Mouse (Mus musculus) ES-Bruce4 (cell line): Measurements from ENCODE around the gene Ndufb2. TPM values are rescaled to one million over a fixed set of nuclear protein-coding genes. Genes with fewer than 3 reads are reported as not detected.
A peak's percentile ranks its signal among the peaks of the same experiment; 100 is the strongest.

Source experiments
- H3K27ac ChIP-seq: 2 replicates; pipeline ENCODE4 v1.5.1; 2012; ENCODE audit warnings: low read length, inconsistent platforms; ENCODE audit not compliant: insufficient read depth
- H3K27me3 ChIP-seq: 2 replicates; pipeline ENCODE4 v1.6.1; 2012; ENCODE audit warnings: mild to moderate bottlenecking, low read length, inconsistent platforms; ENCODE audit not compliant: control insufficient read depth, poor library complexity, insufficient read depth, severe bottlenecking
- H3K36me3 ChIP-seq: 2 replicates; pipeline ENCODE4 v1.6.1; 2012; ENCODE audit warnings: inconsistent platforms, mild to moderate bottlenecking, low read length, moderate library complexity; ENCODE audit not compliant: control insufficient read depth, poor library complexity, insufficient read depth, severe bottlenecking
- H3K4me1 ChIP-seq: one replicate; pipeline ENCODE4 v1.8.1; 2011; ENCODE audit warnings: low read length; ENCODE audit not compliant: control insufficient read depth, insufficient read depth
- H3K4me3 ChIP-seq: 2 replicates; pipeline ENCODE4 v1.5.1; 2011; ENCODE audit warnings: low read depth, mild to moderate bottlenecking, low read length
- H3K9ac ChIP-seq: 2 replicates; pipeline ENCODE4 v1.6.1; 2012; ENCODE audit warnings: low read depth, mild to moderate bottlenecking, inconsistent platforms; ENCODE audit not compliant: poor library complexity, severe bottlenecking
- H3K9me3 ChIP-seq: replicated peaks from 2 replicates; pipeline ENCODE4 v1.6.1; 2012; ENCODE audit warnings: mild to moderate bottlenecking, low read length, inconsistent platforms; ENCODE audit not compliant: control insufficient read depth, poor library complexity, insufficient read depth, severe bottlenecking
- CTCF ChIP-seq: IDR thresholded peaks from one replicate; pipeline ENCODE4 v1.8.1; 2011; ENCODE audit warnings: low read depth, low read length
- EP300 ChIP-seq: IDR thresholded peaks from 2 replicates; pipeline ENCODE4 v1.6.1; 2011; ENCODE audit warnings: low read depth, low read length; ENCODE audit not compliant: insufficient read depth
- POLR2A ChIP-seq: IDR thresholded peaks from one replicate; pipeline ENCODE4 v1.8.1; 2011; ENCODE audit warnings: low read length; ENCODE audit not compliant: insufficient read depth
- polyA plus RNA-seq: library from polyadenylated mRNA; stranded (reverse); fragments of >200 nt; gene quantifications from 2 replicates; pipeline ENCODE4 v1.2.4, GENCODE M21; 2011; ENCODE audit warnings: low read depth; ENCODE audit not compliant: missing spikeins, insufficient read depth, insufficient read length

The Ndufb2 gene
- polyA plus RNA-seq, 1 experiment, result 103 TPM

DNA sequence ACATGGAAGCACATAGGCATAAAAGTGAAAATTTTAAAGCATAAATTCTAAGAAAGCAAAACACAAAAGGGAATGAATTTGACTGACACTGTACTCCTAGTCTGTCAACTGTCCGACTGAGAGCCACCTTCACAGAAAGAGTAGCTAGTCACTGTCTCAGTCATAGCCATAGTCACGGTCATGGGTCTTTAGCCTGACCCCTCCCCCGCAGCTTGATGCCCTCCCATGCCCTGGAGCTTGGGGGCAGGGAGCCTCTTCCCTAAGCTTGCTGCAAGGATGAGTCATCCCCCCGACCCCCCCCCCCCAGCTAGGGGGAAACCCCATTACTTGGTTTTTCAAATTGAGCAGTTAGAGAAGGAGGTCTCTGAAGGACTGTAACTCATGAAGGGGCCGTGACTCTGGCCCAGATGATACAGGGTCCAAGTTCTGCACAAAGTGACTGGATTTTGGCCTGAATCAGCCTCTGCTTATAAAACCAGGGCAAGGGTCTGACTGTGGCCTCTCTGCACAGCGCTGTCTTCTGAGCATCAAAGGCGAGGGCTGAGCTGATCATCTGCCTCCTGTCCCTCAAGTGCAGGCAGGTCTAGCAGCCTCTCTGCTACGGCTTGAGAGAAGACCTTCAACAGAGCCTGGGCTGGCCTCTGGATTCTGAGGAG lies 40.3 kb upstream of the Ndufb2 start:
- peaks cover 8% of the 10 kb centered on the region for H3K4me1 ChIP-seq
- H3K27me3 ChIP-seq, result no peaks in the 10 kb centered on the region
- no peak overlapping the region for H3K27ac ChIP-seq
- no peak overlapping the region for H3K9ac ChIP-seq
- H3K9me3 ChIP-seq, result no peaks in the 10 kb centered on the region
- no peak for TF ChIP-seq POLR2A
- TF ChIP-seq CTCF, result no peak
- TF ChIP-seq EP300, result 0 out of 2 replicates have a peak, but pooled peaks have one; percentile 7
- no peak overlapping the region for H3K4me3 ChIP-seq
- H3K36me3 ChIP-seq, result no peaks in the 10 kb centered on the region

DNA sequence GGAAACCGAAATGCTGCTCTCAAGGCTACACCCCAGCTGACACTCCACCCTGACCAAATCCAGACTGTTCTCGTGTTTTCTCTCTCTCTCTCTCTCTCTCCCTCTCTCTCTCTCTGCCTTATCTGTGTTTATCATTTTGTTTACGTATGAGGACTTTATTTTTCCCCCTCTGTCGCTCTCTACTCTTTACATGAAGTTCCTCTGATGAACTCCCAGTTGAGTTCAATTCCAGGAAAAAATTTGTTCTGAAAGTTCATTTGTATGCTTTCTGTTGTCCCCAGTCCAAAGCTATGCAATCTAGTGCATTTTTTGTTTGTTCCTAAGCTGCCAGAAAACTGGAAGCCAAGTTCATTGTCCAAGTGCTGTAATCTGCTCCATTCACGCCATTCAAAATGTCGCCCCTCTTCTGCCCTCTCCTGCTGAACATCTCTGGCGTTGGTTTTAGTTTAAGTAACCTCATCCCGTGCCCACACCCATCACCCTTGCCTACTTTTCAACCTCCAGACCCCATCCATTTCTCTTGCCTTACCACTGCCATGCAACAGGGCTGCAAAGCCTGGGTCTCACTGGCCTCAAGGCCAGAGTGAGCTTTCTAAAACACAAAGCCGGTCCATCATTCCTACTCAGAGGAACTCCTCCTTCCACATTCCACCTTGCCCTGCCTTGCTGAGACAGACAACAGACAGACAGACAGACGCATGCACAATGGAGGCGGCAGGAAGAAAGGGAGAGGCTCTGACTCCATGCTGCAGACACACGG lies 37.3 kb upstream of the Ndufb2 start:
- Histone ChIP-seq H3K27me3 (no peaks in the 10 kb centered on the region), H3K27ac (no peak overlapping the region), H3K4me1 (peaks cover 8% of the 10 kb centered on the region), H3K4me3 (no peak overlapping the region), H3K9ac (no peak overlapping the region), H3K36me3 (no peaks in the 10 kb centered on the region), H3K9me3 (no peaks in the 10 kb centered on the region)
- TF ChIP-seq POLR2A, result no peak
- TF ChIP-seq CTCF, result no peak
- TF ChIP-seq EP300, result no peak

DNA sequence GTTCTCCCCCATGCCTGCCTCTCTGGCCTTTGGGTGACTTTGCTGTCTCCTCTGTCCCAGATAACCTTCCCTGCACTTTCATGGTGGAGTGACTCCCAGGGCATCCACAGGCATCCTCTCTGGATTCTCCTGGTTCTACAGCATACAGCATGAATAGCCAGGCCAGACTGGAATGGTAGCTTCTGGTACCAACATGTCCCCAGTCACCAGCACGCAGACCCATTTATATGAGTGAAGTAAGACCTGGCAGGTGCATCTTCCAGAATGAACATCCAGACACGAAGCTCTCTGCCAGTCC lies 36.8 kb upstream of the Ndufb2 start:
- TF ChIP-seq EP300, result 0 out of 2 replicates have a peak, but pooled peaks have one; percentile 13
- TF ChIP-seq CTCF, result no peak
- no peak overlapping the region for H3K9ac ChIP-seq
- H3K4me3 ChIP-seq, result no peak overlapping the region
- H3K27ac ChIP-seq, result no peak overlapping the region
- peaks cover 8% of the 10 kb centered on the region for H3K4me1 ChIP-seq
- no peaks in the 10 kb centered on the region for H3K9me3 ChIP-seq
- H3K36me3 ChIP-seq, result no peaks in the 10 kb centered on the region
- H3K27me3 ChIP-seq, result no peaks in the 10 kb centered on the region

DNA sequence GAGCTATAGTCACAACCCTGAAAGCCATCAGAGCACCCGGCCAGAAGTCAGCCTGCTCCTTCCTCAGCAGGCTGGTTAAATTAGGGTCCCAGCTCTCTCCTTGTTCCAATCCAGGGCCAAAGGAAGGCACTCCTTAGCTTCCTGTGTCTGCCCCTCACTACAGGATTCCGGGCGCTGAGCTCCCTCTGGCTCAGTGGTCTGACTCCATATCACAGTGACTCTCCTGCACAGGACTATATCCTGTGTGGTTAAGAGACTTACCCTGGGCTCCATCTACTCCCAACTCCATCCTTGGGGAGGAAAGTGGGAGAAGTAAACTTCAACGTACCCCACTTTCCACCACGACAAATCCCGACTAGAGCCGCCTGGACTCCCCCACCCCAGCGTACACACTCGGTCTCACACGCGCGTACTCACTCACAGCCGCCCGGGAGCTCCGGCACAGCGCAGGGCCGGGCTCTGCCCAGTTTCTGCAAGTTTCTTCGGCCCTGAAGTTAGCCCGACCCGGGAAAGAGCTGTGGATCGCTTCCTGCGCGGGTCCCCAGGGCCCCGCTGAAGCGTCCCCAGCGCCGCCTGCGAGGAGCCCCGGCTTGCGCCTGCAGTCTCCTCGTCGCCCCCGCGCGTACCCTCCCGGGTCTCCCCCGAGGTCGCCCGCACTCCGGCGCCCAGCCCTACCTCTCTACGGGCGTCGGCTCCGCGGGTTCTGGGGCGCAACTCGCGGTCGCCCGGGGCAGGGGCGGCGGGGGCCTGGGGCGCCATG lies 35.3 kb upstream of the Ndufb2 start:
- TF ChIP-seq POLR2A (no peak), EP300 (no peak)
- H3K4me3 ChIP-seq, result peak overlapping the region; percentile 65
- peak overlapping the region; percentile 96 for H3K9ac ChIP-seq
- H3K27me3 ChIP-seq, result no peaks in the 10 kb centered on the region
- no peaks in the 10 kb centered on the region for H3K9me3 ChIP-seq
- no peak overlapping the region for H3K27ac ChIP-seq
- H3K4me1 ChIP-seq, result peaks cover 6% of the 10 kb centered on the region
- H3K36me3 ChIP-seq, result no peaks in the 10 kb centered on the region

DNA sequence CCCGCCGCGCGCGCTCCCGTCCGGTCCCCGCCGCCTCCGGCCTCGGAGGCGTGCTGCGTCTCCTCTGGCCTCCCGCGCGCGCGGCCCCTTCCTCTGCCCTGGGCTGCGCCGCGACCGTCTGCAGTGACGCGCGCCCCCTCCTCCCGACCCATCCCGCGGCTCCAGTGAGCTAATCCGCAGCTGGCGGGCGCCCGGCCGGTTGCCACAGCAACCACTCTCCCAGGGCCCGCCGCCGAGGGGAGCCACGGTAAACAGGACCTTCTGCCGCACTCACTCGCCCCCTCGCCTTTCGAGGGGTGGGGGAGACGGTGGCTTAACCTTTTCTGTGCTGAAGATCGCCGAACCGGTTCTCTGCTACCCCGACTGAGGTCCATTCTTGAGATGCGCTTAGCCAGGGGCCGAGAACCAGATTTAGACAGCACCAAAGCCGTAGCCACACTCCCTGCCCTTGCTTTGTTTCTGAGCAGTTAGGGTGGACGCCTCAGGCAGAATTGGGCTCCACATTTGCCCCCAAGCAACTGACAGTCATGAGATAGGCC lies 34.6 kb upstream of the Ndufb2 start, which contains the start of gene Dennd2a:
Gene Dennd2a, minus strand, starts transcription at position 145 of the 539 bp plus-strand sequence.
- Histone ChIP-seq H3K36me3 (no peaks in the 10 kb centered on the region), H3K4me3 (peak within 1 kb of the TSS; percentile 65), H3K9me3 (no peaks in the 10 kb centered on the region), H3K4me1 (peaks cover 6% of the 10 kb centered on the region), H3K27me3 (no peaks in the 10 kb centered on the region), H3K27ac (0 out of 2 replicates have a peak within 1 kb of the TSS, but pooled peaks have one; percentile 24), H3K9ac (peak within 1 kb of the TSS; percentile 96)
- TF ChIP-seq EP300 (no peak), CTCF (no peak), POLR2A (no peak)
